Mouse (Mus musculus) brain, embryonic 14.5 days (tissue): ENCODE measurements around the gene Gcnt1.

Experiments used
- CTCF ChIP-seq: fragments of 200-500 bp; IDR thresholded peaks from 2 replicates; pipeline ENCODE4 v1.5.1; 2012; ENCODE audit warnings: inconsistent platforms, mild to moderate bottlenecking, moderate library complexity, borderline replicate concordance; ENCODE audit not compliant: insufficient read depth, insufficient read length; ENCODE audit errors: extremely low read depth
- POLR2A ChIP-seq: fragments of 200-500 bp; IDR thresholded peaks from 2 replicates; pipeline ENCODE4 v1.6.1; 2012; ENCODE audit warnings: mild to moderate bottlenecking, inconsistent platforms, borderline replicate concordance; ENCODE audit not compliant: poor library complexity, insufficient read depth, insufficient read length, severe bottlenecking; ENCODE audit errors: extremely low read depth

- TF ChIP-seq CTCF = no peak
- no peak for TF ChIP-seq POLR2A
Observed at GRCm38 (mm10) chr19:17346716-17347474, 25.7 kb downstream of the Gcnt1 start.
